Mouse (Mus musculus) lung, embryonic 16.5 days (tissue): Measurements from ENCODE around the gene Magi1. TPM values are rescaled to one million over a fixed set of nuclear protein-coding genes. Genes with fewer than 3 reads are reported as not detected.

ENCODE experiments used
- ATAC-seq: fragments of 200-750 bp; cut with Nextera tagmentation; 2 replicates; pipeline ENCODE4 v1.8.0; 2017; ENCODE audit warnings: low read depth, mild to moderate bottlenecking, moderate library complexity
- H3K27ac ChIP-seq: fragments of 300-500 bp; sonication (generic); 2 replicates; pipeline ENCODE4 v1.5.1; 2014; ENCODE audit warnings: mild to moderate bottlenecking, control low read depth, low read length
- H3K27me3 ChIP-seq: fragments of 300-500 bp; sonication (generic); 2 replicates; pipeline ENCODE4 v1.6.1; 2014; ENCODE audit warnings: low read depth, low read length, mixed read lengths; ENCODE audit not compliant: control insufficient read depth, insufficient read depth
- H3K36me3 ChIP-seq: fragments of 300-500 bp; sonication (generic); 2 replicates; pipeline ENCODE4 v1.6.1; 2014; ENCODE audit warnings: low read length; ENCODE audit not compliant: control insufficient read depth, insufficient read depth
- H3K4me1 ChIP-seq: fragments of 300-500 bp; sonication (generic); replicated peaks from 2 replicates; pipeline ENCODE4 v1.6.1; 2014; ENCODE audit warnings: low read length, mixed read lengths; ENCODE audit not compliant: control insufficient read depth, insufficient read depth
- H3K4me2 ChIP-seq: fragments of 300-500 bp; sonication (generic); 2 replicates; pipeline ENCODE4 v1.6.1; 2014; ENCODE audit warnings: low read depth, low read length, control low read depth
- H3K4me3 ChIP-seq: fragments of 300-500 bp; sonication (generic); 2 replicates; pipeline ENCODE4 v1.5.1; 2014; ENCODE audit warnings: mild to moderate bottlenecking, low read length, control low read depth
- H3K9ac ChIP-seq: fragments of 300-500 bp; sonication (generic); 2 replicates; pipeline ENCODE4 v1.6.1; 2014; ENCODE audit warnings: low read length, control low read depth
- H3K9me3 ChIP-seq: fragments of 300-500 bp; sonication (generic); 2 replicates; pipeline ENCODE4 v1.6.1; 2016; ENCODE audit warnings: low read length; ENCODE audit not compliant: control insufficient read depth
- WGBS: fragments of 180-500 bp; shearing (Covaris S2); extraction: QIAGEN DNeasy Blood & Tissue Kit; methylation state at CpG from one replicate; pipeline ENCODE4 v1.1.7; 2014; 5-methylcytosine and 5-hydroxymethylcytosine counted together
- polyA plus RNA-seq: library from polyadenylated mRNA; unstranded; fragments of >200 nt; fragmentation: Nextera tagmentation; extraction: Ambion mirVana; gene quantifications from 2 replicates; pipeline ENCODE4 v1.2.1, GENCODE M21; 2015

Magi1 gene
- polyA plus RNA-seq, 1 experiment from 2014 or later, result 9.4 TPM

DNA sequence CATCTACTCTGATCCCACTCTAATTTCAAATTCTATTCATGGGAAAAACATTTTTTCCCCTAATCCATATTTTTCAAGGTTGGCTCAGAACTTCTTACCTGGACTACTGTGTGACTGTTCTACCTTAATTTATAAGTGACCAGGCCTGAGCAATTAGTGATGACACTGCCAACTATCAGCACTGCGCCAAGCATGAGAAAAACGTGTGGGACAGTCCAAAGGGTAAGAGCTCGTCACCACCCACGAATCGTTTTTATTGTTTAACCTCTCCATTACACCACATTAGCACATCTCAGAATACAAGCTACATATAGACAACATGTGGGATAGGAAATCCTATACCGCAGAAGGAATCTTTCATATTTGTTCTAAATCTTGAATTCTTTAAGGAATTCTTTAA lies 347.4 kb downstream of the Magi1 start:
- no peak for ATAC-seq
- 74% methylated on average over 6 of the region's 6 CpGs for WGBS

GRCm38 (mm10) chr6:93935793-93936192 lies 347.9 kb downstream of the Magi1 start:
- no peak for ATAC-seq
- no peak overlapping the region for H3K27ac ChIP-seq

More for the DNA sequence above, 347.4 kb downstream of the Magi1 start:
- Histone ChIP-seq H3K4me1 (no peaks in the 10 kb centered on the region), H3K4me3 (no peak overlapping the region), H3K27ac (no peak overlapping the region), H3K4me2 (no peak overlapping the region), H3K36me3 (no peaks in the 10 kb centered on the region), H3K9ac (no peak overlapping the region), H3K27me3 (no peaks in the 10 kb centered on the region), H3K9me3 (no peaks in the 10 kb centered on the region)

DNA sequence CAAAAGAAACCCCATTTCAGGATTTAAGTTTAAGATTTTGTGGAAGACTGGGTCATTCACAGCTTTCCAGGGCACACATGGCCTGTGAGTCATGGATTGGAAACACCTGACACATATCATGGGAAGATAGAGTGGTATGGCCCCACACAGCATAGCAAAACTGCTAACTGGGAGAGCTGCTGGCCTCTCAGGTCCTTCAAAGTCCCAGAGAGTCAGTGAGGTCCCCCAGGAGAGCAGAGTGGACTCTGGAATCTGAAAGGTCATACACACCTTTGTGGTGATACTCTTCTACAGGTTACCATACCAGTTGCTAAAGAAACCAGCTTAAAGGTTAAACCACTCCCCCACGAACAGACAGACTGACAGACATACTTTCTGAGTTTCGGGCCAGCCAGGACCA lies 349.0 kb downstream of the Magi1 start:
- 74% methylated on average over 2 of the region's 2 CpGs for WGBS
- ATAC-seq, result no peak
- H3K27ac ChIP-seq, result no peak overlapping the region

More at GRCm38 (mm10) chr6:93935793-93936192, 347.9 kb downstream of the Magi1 start:
- H3K9me3 ChIP-seq, result no peaks in the 10 kb centered on the region
- H3K36me3 ChIP-seq, result no peaks in the 10 kb centered on the region
- H3K4me3 ChIP-seq, result no peak overlapping the region
- H3K9ac ChIP-seq, result no peak overlapping the region
- H3K4me2 ChIP-seq, result no peak overlapping the region
- WGBS, result 62% methylated on average over 4 of the region's 4 CpGs
- no peaks in the 10 kb centered on the region for H3K4me1 ChIP-seq
- no peaks in the 10 kb centered on the region for H3K27me3 ChIP-seq

DNA sequence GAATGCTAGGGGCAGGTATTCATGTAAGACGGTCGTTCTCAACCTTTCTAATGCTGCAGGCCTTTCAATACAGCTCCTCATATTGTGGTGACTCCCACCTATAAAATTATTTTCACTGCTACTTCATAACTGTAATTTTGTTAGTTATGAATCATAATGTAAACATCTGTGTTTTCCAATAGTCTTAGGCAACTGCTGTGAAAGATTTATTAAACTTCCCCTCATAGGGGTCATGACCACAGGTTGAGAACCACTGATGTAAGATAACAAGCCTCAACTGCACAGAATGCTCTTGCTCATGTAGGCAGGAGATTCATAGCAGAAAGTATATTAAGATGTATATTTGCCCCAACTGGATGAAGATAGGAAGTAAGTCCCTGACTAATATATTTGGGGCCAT lies 359.1 kb downstream of the Magi1 start:
- 90% methylated on average over 2 of the region's 2 CpGs for WGBS
- ATAC-seq, result no peak
- no peaks in the 10 kb centered on the region for H3K27me3 ChIP-seq

More for the DNA sequence above, 349.0 kb downstream of the Magi1 start:
- Histone ChIP-seq H3K9me3 (no peaks in the 10 kb centered on the region), H3K36me3 (no peaks in the 10 kb centered on the region), H3K9ac (no peak overlapping the region), H3K4me2 (no peak overlapping the region), H3K4me1 (no peaks in the 10 kb centered on the region), H3K4me3 (no peak overlapping the region), H3K27me3 (no peaks in the 10 kb centered on the region)

GRCm38 (mm10) chr6:93923972-93924371 lies 359.7 kb downstream of the Magi1 start:
- H3K9ac ChIP-seq, result no peak overlapping the region
- no peaks in the 10 kb centered on the region for H3K9me3 ChIP-seq
- no peak overlapping the region for H3K4me2 ChIP-seq
- H3K4me1 ChIP-seq, result no peaks in the 10 kb centered on the region
- no peaks in the 10 kb centered on the region for H3K27me3 ChIP-seq
- H3K27ac ChIP-seq, result no peak overlapping the region
- no peak for ATAC-seq
- WGBS, result 77% methylated on average over 3 of the region's 3 CpGs
- H3K36me3 ChIP-seq, result no peaks in the 10 kb centered on the region
- no peak overlapping the region for H3K4me3 ChIP-seq

More for the DNA sequence above, 359.1 kb downstream of the Magi1 start:
- Histone ChIP-seq H3K27ac (no peak overlapping the region), H3K4me1 (no peaks in the 10 kb centered on the region), H3K4me2 (no peak overlapping the region), H3K36me3 (no peaks in the 10 kb centered on the region), H3K9ac (no peak overlapping the region), H3K9me3 (no peaks in the 10 kb centered on the region), H3K4me3 (no peak overlapping the region)

DNA sequence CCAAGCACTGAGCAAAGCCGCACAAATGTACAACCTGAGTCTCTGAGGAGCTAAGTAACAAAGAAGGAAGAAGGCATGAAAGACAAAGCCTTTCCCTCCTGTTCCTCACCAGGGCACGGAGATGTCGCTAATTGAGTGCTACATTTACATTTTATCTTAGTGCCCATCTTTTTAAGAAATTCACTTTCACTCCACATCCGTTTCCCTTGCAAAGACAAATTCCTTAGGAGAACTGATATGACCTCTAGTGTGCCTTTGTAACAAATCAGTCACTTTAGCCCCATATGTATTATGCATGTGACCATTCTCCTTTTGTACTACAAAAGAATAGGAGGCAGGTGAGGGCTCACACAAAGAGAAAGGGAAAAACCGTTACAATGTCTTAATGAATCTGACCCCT lies 360.4 kb downstream of the Magi1 start:
- no peaks in the 10 kb centered on the region for H3K9me3 ChIP-seq
- H3K27me3 ChIP-seq, result no peaks in the 10 kb centered on the region
- H3K36me3 ChIP-seq, result no peaks in the 10 kb centered on the region
- H3K4me3 ChIP-seq, result no peak overlapping the region
- H3K4me1 ChIP-seq, result no peaks in the 10 kb centered on the region
- H3K27ac ChIP-seq, result no peak overlapping the region
- WGBS, result 73% methylated on average over 5 of the region's 5 CpGs
- no peak overlapping the region for H3K4me2 ChIP-seq
- H3K9ac ChIP-seq, result no peak overlapping the region
- no peak for ATAC-seq

DNA sequence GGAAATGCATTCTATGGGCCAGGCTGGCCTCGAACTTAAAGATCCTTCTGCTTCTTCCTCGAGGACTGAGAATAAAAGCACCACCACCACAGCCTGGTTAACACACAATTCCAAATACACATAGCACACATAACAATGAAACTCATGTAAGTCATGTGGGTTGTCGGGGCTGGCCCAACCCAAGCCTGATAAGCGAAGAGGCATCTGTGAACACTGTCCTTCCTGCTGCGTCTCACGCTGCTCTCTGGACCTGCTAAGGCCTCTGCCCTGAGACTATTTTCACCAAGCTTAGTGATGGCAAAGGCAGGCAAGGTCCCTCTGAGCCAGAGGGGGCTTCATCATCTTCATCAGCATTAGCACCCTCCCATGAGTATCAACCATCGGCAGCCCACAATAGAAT lies 360.8 kb downstream of the Magi1 start:
- WGBS, result 71% methylated on average over 7 of the region's 7 CpGs
- H3K4me3 ChIP-seq, result no peak overlapping the region

GRCm38 (mm10) chr6:93913226-93913861 lies 370.4 kb downstream of the Magi1 start:
- H3K9ac ChIP-seq, result no peak overlapping the region

More for the DNA sequence above, 360.8 kb downstream of the Magi1 start:
- H3K9me3 ChIP-seq, result no peaks in the 10 kb centered on the region
- no peak overlapping the region for H3K27ac ChIP-seq
- no peak overlapping the region for H3K9ac ChIP-seq
- H3K27me3 ChIP-seq, result no peaks in the 10 kb centered on the region
- H3K4me2 ChIP-seq, result no peak overlapping the region
- ATAC-seq, result no peak
- H3K4me1 ChIP-seq, result no peaks in the 10 kb centered on the region
- H3K36me3 ChIP-seq, result no peaks in the 10 kb centered on the region

DNA sequence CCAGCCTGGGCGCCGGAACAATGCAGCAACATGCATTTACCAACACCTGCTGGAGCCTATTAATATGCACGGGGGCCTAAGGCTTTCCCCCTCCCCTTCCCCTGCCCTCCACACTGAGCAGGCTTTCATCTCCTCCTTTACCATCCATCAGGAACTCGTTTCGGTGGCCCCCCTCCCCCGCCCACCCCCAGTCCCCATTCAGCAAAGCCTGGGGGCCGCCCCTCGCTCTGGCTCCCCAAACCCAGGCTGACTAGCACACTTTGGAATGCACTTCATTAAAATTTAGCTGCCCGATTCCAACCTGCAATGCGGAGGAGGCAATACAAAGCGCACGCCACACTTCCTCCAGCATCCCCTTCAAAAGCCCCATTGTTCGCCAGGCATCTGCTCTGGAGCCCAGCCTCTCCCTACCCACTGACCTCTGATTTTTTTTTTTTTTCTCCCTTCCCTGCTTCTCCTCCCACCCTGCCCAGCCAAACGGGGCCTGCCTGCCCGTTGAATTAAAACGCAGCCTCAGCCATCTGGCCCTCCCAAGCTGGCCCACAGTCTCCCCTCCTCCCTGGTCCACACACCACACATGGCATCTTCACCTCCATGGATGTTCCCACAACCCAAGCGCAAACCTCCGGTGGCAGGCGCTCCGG lies 371.0 kb downstream of the Magi1 start:
- no peak overlapping the region for H3K9ac ChIP-seq
- no peak overlapping the region; the same call in 1 of the 2 replicates for H3K27ac ChIP-seq
- ATAC-seq, result peak; percentile 75
- WGBS, result 3% methylated on average over 20 of the region's 20 CpGs
- H3K9me3 ChIP-seq, result no peaks in the 10 kb centered on the region
- peaks cover 8% of the 10 kb centered on the region for H3K4me1 ChIP-seq
- peak overlapping the region; percentile 46 for H3K4me2 ChIP-seq
- peak overlapping the region; percentile 22 for H3K4me3 ChIP-seq
- no peaks in the 10 kb centered on the region for H3K36me3 ChIP-seq
- H3K27me3 ChIP-seq, result no peaks in the 10 kb centered on the region; the same call in 1 of the 2 replicates

More at GRCm38 (mm10) chr6:93913226-93913861, 370.4 kb downstream of the Magi1 start:
- H3K36me3 ChIP-seq, result no peaks in the 10 kb centered on the region
- H3K9me3 ChIP-seq, result no peaks in the 10 kb centered on the region
- peak overlapping the region; percentile 22 for H3K4me3 ChIP-seq
- peak; percentile 20; the same call in 1 of the 2 replicates for ATAC-seq
- no peaks in the 10 kb centered on the region; the same call in 1 of the 2 replicates for H3K27me3 ChIP-seq
- 8% methylated on average over 22 of the region's 22 CpGs for WGBS
- no peak overlapping the region; the same call in 1 of the 2 replicates for H3K27ac ChIP-seq
- peak overlapping the region; percentile 46 for H3K4me2 ChIP-seq
- peaks cover 8% of the 10 kb centered on the region for H3K4me1 ChIP-seq
